Mouse (Mus musculus) bone marrow macrophage, adult 2 months (primary cell): ENCODE results near the gene Gstt1.

ENCODE experiments used
- CTCF ChIP-seq: IDR thresholded peaks from 2 replicates; pipeline ENCODE4 v1.5.1; 2012; ENCODE audit warnings: low read depth, mild to moderate bottlenecking, low read length, moderate library complexity
- POLR2A ChIP-seq: IDR thresholded peaks from 2 replicates; pipeline ENCODE4 v1.6.1; 2012; ENCODE audit warnings: mild to moderate bottlenecking, low read depth, low read length, borderline replicate concordance

DNA sequence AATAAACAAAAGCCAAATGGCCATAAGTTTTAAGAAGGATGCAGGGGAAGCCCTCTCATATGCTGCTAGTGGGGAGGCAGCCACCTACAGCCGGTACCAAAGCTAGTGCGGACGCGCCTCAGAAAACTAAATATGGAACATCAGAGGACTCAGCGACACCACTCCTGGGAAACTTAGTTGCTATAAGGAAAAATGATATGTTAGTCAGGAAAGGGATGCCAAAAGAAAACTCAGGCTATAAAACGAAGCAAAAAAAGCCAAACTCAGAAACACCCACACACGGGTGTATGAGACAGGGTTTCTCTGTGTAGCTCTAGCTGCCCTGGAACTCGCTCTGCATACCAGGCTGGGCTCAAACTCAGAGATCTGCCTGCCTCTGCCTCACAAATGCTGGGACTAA, 10.1 kb downstream of the Gstt1 start:
- no peak for TF ChIP-seq CTCF
- no peak for TF ChIP-seq POLR2A
